In the genomic region with DNA sequence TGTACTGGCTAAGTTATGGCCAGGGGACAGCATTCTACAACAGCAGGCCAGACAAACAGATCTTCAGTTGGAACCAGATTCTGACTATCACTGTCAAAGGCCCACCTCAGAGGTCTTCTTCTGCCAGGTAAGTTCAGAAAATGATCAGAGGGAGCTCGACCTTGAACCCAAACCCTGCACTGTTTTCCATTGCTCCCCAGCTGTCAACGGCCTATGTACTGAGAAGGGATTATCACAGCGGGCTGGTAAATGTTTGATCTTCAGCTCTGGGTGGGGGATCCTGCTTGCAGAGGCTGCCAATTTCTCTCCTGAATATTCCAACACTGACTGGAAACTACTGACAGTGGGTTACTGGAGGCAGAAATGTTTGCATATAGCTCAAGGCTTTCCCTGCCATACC, we compare ENCODE assay signal across 29 mouse cellular contexts. TPM values are rescaled to one million over a fixed set of nuclear protein-coding genes. Genes with fewer than 3 reads are reported as not detected.
DNase-seq lines count a peak whose midpoint lies in the region; ATAC-seq and TF ChIP-seq lines count a peak whose summit lies in the region.
"Had no signal": no experiment of that assay in that cellular context is flagged by ENCODE, and none has a peak within 500 bp of the region (broad histone marks: within the 10 kb centered on the region; RNA-seq: fewer than 3 reads in every experiment).

No protein-coding gene starts in this region.

- no peak for ATAC-seq in kidney, embryonic 14.5 days (ENCODE audit: low FRiP score, low TSS enrichment)
- peak; percentile 44; the same call in 1 of the 2 replicates for ATAC-seq in liver, embryonic 15.5 days (ENCODE audit: insufficient read depth)
- ATAC-seq: intestine, postnatal 0 days; midbrain, embryonic 15.5 days; Patski had no signal

- H3K9ac ChIP-seq in kidney, embryonic 14.5 days (ENCODE audit: low read depth, low read length) = no peak overlapping the region
- H3K9ac ChIP-seq in liver, embryonic 15.5 days = no peak overlapping the region
- H3K9ac ChIP-seq: embryonic facial prominence, embryonic 15.5 days; forebrain, embryonic 12.5 days; heart, embryonic 15.5 days; hindbrain, embryonic 14.5 days; lung, embryonic 15.5 days; midbrain, embryonic 15.5 days; neural tube, embryonic 15.5 days had no signal

- no peaks in the 10 kb centered on the region for H3K4me1 ChIP-seq in kidney, embryonic 14.5 days (ENCODE audit: control insufficient read depth, insufficient read depth, low read length)
- H3K4me1 ChIP-seq in liver, embryonic 15.5 days (replicated peaks) = no peaks in the 10 kb centered on the region
- no peaks in the 10 kb centered on the region for H3K4me1 ChIP-seq in lung, adult 2 months (ENCODE audit: control insufficient read depth, insufficient read depth, low read length)
- H3K4me1 ChIP-seq: embryonic facial prominence, embryonic 10.5 days; embryonic facial prominence, embryonic 15.5 days; forebrain, embryonic 12.5 days; heart, embryonic 15.5 days; lung, embryonic 15.5 days; midbrain, embryonic 10.5 days; midbrain, embryonic 15.5 days; neural tube, embryonic 15.5 days had no signal

- peak; percentile 64 for DNase-seq in kidney, adult 18-20 months
- DNase-seq in kidney, adult 8-10 months = peak; percentile 77 to 80
- peak; percentile 71 to 86 for DNase-seq in kidney, postnatal 25 days
- DNase-seq in ovary, postnatal 10 days (ENCODE audit: low spot score) = no peak
- no peak for DNase-seq in adipocyte (ENCODE audit: low spot score)
- DNase-seq in lung, adult 2 months = no peak
- DNase-seq: adrenal gland, adult 8-10 months; cerebellum, adult 2 months; cerebellum, postnatal 14 days; gastrocnemius, postnatal 10 days; heart, postnatal 36 days; left cerebral cortex, postnatal 4 days; right cerebral cortex, adult 18-20 months; spleen, adult 18-20 months; thymus, postnatal 14 days had no signal

- TF ChIP-seq CTCF in lung, adult 2 months (IDR thresholded peaks at IDR 0.05; ENCODE audit: insufficient read depth, low read length) = no peak

- 75% methylated on average over 3 of the region's 3 CpGs for WGBS in kidney, embryonic 14.5 days
- 51% methylated on average over 3 of the region's 3 CpGs for WGBS in liver, embryonic 15.5 days (ENCODE audit: insufficient replicate concordance)
- WGBS in lung, adult 2 months = 67% methylated on average over 3 of the region's 3 CpGs

- no peaks in the 10 kb centered on the region for H3K9me3 ChIP-seq in kidney, embryonic 14.5 days (ENCODE audit: control insufficient read depth, low read length)
- H3K9me3 ChIP-seq in liver, embryonic 15.5 days (replicated peaks) = no peaks in the 10 kb centered on the region
- H3K9me3 ChIP-seq: embryonic facial prominence, embryonic 10.5 days; embryonic facial prominence, embryonic 15.5 days; forebrain, embryonic 12.5 days; heart, embryonic 15.5 days; lung, embryonic 15.5 days; midbrain, embryonic 10.5 days; midbrain, embryonic 15.5 days; neural tube, embryonic 15.5 days had no signal

- TF ChIP-seq POLR2A in lung, adult 2 months (IDR thresholded peaks at IDR 0.05; ENCODE audit: borderline replicate concordance, extremely low read depth, low read depth, low read length) = no peak

- H3K27ac ChIP-seq in kidney, embryonic 14.5 days (ENCODE audit: low read depth, low read length) = no peak overlapping the region
- H3K27ac ChIP-seq in liver, embryonic 15.5 days (replicated peaks) = no peak overlapping the region
- H3K27ac ChIP-seq: embryonic facial prominence, embryonic 10.5 days; embryonic facial prominence, embryonic 15.5 days; forebrain, embryonic 12.5 days; heart, embryonic 15.5 days; hindbrain, embryonic 14.5 days; layer of hippocampus, adult 2 months; lung, embryonic 15.5 days; midbrain, embryonic 10.5 days; midbrain, embryonic 15.5 days; neural tube, embryonic 15.5 days had no signal

- no peaks in the 10 kb centered on the region for H3K27me3 ChIP-seq in kidney, embryonic 14.5 days (ENCODE audit: control insufficient read depth, insufficient read depth, low read length)
- H3K27me3 ChIP-seq in liver, embryonic 15.5 days = no peaks in the 10 kb centered on the region
- H3K27me3 ChIP-seq: embryonic facial prominence, embryonic 15.5 days; forebrain, embryonic 12.5 days; heart, embryonic 15.5 days; lung, embryonic 15.5 days; midbrain, embryonic 15.5 days; neural tube, embryonic 15.5 days; Patski had no signal

- no peak overlapping the region for H3K4me2 ChIP-seq in kidney, embryonic 14.5 days (replicated peaks; ENCODE audit: low read depth, low read length)
- H3K4me2 ChIP-seq in liver, embryonic 15.5 days = no peak overlapping the region
- H3K4me2 ChIP-seq: embryonic facial prominence, embryonic 15.5 days; forebrain, embryonic 12.5 days; heart, embryonic 15.5 days; hindbrain, embryonic 14.5 days; lung, embryonic 15.5 days; midbrain, embryonic 15.5 days; neural tube, embryonic 15.5 days had no signal

- H3K4me3 ChIP-seq in kidney, embryonic 14.5 days (ENCODE audit: low read length) = no peak overlapping the region
- no peak overlapping the region for H3K4me3 ChIP-seq in liver, embryonic 15.5 days (replicated peaks)
- H3K4me3 ChIP-seq in lung, adult 2 months (replicated peaks; ENCODE audit: extremely low read depth, low read depth, low read length) = no peak overlapping the region
- H3K4me3 ChIP-seq: embryonic facial prominence, embryonic 10.5 days; embryonic facial prominence, embryonic 15.5 days; forebrain, embryonic 12.5 days; heart, embryonic 15.5 days; layer of hippocampus, adult 2 months; lung, embryonic 15.5 days; midbrain, embryonic 10.5 days; midbrain, embryonic 15.5 days; neural tube, embryonic 15.5 days had no signal

- H3K36me3 ChIP-seq in kidney, embryonic 14.5 days (ENCODE audit: control insufficient read depth, insufficient read depth, low read length) = no peaks in the 10 kb centered on the region
- no peaks in the 10 kb centered on the region for H3K36me3 ChIP-seq in liver, embryonic 15.5 days (replicated peaks)
- H3K36me3 ChIP-seq: embryonic facial prominence, embryonic 10.5 days; embryonic facial prominence, embryonic 15.5 days; forebrain, embryonic 12.5 days; heart, embryonic 15.5 days; lung, embryonic 15.5 days; midbrain, embryonic 10.5 days; midbrain, embryonic 15.5 days; neural tube, embryonic 15.5 days had no signal

RNA-seq across cellular contexts. Expression of a gene that starts 20.4 kb away (rescaled TPM):
- polyA plus RNA-seq in kidney, embryonic 14.5 days (2014; fragmentation: Nextera tagmentation; extraction: Ambion mirVana) = 12.0 and 15.7 TPM in 2 replicates
- polyA plus RNA-seq in liver, embryonic 15.5 days (2015; fragmentation: Nextera tagmentation; extraction: Ambion mirVana) = 2.9 TPM in 2 replicates
- 74.3 and 86.0 TPM in 2 replicates for polyA plus RNA-seq in lung, adult 2 months (2012; rRNA removed)

RNA-seq across cellular contexts. Expression of a gene that starts 23.1 kb away (rescaled TPM):
- 61.8 and 96.1 TPM in 2 replicates for polyA plus RNA-seq in kidney, embryonic 14.5 days (2014; fragmentation: Nextera tagmentation; extraction: Ambion mirVana)
- 26.3 and 33.4 TPM in 2 replicates for polyA plus RNA-seq in liver, embryonic 15.5 days (2015; fragmentation: Nextera tagmentation; extraction: Ambion mirVana)
- polyA plus RNA-seq in lung, adult 2 months (2012; rRNA removed) = 94.2 and 96.7 TPM in 2 replicates

Comparison
In these comparisons a context has a peak if more than half of its experiments do, and no peak if none do; other contexts are left out.
1. DNase-seq: peak in kidney, adult 18-20 months (single experiment), kidney, adult 8-10 months (2 of 2) and kidney, postnatal 25 days (2 of 2); none in ovary, postnatal 10 days (single experiment), adipocyte (single experiment) and lung, adult 2 months (single experiment).